Mouse (Mus musculus) CD4-positive naive resting alpha-beta T cell, adult 57 days (primary cell): ENCODE results near the gene Rab21. TPM values are rescaled to one million over a fixed set of nuclear protein-coding genes. Genes with fewer than 3 reads are reported as not detected.

Experiments used
- total RNA-seq: library from RNA; stranded (reverse); gene quantifications from one replicate; pipeline ENCODE4 v1.2.4, GENCODE M21; 2023

Rab21 gene
- total RNA-seq: 55.7 TPM

GRCm38 (mm10) chr10:115315473-115316171 is at the start of gene Rab21:
Gene Rab21, minus strand, starts transcription at chr10:115315594.

GRCm38 (mm10) chr10:115361840-115362622 is 46.6 kb upstream of the Rab21 start, which contains the start of gene Tmem19:
Gene Tmem19, minus strand, starts transcription at chr10:115362501.

GRCm38 (mm10) chr10:115251088-115251934 is 64.1 kb downstream of the Rab21 start, which contains the start of gene Tbc1d15:
Gene Tbc1d15, minus strand, starts transcription at chr10:115251467.

Other genes starting within 250 kb of the Rab21 start
- not detected for gene Tph2, start 130.6 kb downstream of the Rab21 start, total RNA-seq
- 132 TPM for gene Tbc1d15, start 64.1 kb downstream of the Rab21 start, total RNA-seq
- gene Tmem19, start 46.9 kb upstream of the Rab21 start, total RNA-seq: 19.0 TPM
- gene Thap2, start 68.8 kb upstream of the Rab21 start, total RNA-seq: 8.1 TPM
- 63.6 TPM for gene Zfc3h1, start 69.4 kb upstream of the Rab21 start, total RNA-seq